Mouse (Mus musculus) activated CD4-positive, CD25-positive, alpha-beta regulatory T cell, adult 4 months (primary cell): Measurements from ENCODE around the gene Syne3. TPM values are rescaled to one million over a fixed set of nuclear protein-coding genes. Genes with fewer than 3 reads are reported as not detected.

Experiments used
- ATAC-seq: one replicate; pipeline ENCODE4 v1.8.0; 2017
- polyA plus RNA-seq, 2 experiments: library from polyadenylated mRNA; unstranded; fragments of 100-300 nt; shearing (Covaris generic); gene quantifications; one replicate each; pipeline ENCODE4 v1.2.1; 2017

The Syne3 gene
- polyA plus RNA-seq = 1 to 10 TPM; 4.1 to 5.4 TPM

DNA sequence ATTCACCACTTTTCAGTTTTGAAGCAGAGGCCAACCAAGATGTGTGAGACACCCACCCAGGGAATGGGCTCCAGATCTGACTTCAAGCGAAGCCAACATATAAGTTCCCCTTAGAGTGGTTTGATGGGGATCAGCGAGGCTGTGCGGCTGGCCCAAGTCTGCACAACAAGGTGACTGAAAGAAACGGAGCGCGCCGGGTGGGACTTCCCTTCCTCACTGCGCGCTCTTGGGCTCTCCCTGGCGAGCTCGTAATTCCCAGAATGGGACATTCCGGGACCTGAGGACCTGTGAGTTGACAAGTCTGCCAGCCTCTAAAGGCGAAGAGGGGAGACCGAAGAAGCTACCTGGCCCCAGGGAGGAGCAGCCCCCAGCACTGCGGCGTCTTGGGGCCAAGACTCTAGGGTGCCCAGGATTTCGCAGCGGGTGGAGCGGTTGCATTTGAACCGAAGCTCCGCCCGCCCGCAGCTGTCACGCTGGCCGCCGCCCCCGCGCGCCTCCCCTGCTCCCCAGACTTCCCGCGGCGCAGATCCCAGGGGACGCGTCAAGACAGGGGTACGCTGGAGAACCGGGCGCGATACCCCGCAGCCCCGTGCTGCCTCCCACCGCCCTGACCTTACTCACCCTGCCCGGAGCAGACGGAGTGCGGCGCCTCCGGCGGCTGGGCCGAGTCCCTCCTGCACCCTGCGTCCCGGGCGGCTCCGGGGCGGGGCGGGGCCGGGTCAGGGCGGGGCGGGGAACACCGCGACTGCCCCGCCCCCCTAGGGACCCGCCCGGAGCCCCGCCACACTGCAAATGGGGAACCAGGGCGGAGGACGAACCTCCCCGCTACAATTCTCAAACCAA, at the start of gene Syne3:
Gene Syne3 (minus strand): TSS at position 440 of the 843 bp plus-strand sequence.
- ATAC-seq = peak; percentile 41

DNA sequence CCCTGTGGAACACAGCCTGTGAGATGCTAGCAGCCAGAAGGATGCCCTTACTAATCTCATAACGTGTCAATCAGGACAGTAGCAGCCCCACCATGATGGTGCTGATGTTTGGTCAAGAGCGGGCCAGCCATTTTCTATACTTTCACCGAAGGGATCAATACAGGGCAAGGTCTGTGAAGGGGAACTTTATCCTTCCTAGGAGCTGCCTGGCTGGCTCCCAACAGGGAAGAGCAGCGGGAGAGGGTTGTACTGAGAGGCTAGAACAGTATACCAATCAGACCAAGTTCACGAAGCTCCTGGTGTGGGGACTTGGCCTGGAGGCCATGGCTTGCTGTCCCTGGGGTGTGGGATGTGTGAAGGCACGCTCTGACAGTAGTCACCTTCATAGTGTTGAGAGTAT, 45.7 kb upstream of the Syne3 start:
- ATAC-seq = no peak

GRCm38 (mm10) chr12:105054041-105054440, 44.4 kb upstream of the Syne3 start:
- ATAC-seq = no peak

DNA sequence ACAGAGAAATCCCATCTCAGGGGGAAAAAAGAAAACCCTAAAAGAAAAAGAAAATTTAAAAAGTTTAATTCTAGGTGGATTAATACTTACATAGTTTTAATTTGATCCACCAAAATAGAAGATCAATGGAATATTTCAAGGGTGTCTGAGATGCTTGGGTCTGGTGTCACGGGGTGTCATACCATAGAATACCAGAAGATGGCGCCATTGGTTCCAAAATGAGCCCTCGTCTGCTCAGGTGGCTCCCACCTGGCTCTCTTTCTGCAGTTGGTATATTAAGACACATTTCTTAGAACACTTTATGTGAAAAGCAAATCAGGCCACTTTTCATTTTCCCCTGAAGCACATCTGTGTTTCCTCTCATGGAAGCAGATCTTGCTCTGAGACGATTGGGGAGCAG, 41.3 kb upstream of the Syne3 start:
- ATAC-seq = no peak

DNA sequence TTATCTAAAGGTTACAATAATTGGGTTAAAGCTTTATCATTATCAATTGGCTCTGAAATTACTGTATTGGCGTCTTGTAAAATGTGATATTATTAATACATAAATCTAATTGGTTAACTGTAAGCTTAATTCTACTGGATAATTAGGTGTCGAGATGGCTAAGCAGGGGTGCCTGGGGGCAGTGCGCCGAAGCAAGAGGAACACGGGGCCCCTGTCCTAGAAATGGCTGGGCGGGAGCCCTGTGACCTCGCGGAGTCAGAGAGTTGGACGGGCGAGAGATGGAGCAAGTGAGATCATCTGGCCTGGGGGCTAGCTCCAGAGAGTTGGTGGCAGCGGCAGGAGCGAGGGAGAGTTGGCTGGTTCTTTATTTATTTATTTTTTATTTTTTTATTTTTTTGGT, 40.2 kb upstream of the Syne3 start:
- no peak for ATAC-seq

GRCm38 (mm10) chr12:105048301-105048863, 38.8 kb upstream of the Syne3 start:
- ATAC-seq = no peak

- ATAC-seq = no peak
Measured at GRCm38 (mm10) chr12:105044775-105045174, 35.2 kb upstream of the Syne3 start.

- no peak for ATAC-seq
Measured at GRCm38 (mm10) chr12:105043081-105043480, 33.5 kb upstream of the Syne3 start.

DNA sequence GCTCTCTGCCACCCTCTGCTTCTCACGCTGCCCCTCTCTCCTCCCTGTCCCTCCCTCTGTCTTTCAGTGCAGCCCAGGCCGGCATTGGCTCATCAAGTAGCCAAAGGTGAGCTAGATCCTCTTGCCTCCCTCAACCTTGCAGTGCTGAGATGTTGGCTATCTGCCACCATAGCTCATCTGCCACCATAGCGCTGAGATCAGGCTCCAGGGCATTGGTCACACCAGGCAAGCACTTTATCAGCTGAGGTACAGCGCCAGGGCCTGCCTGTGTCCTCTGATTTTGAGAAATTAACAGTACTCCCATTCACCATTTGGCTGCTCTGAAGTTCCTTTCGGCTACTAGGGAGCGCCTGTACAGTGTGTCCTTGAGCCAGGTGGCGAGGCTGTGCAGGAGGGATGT, 31.3 kb upstream of the Syne3 start:
- no peak for ATAC-seq

DNA sequence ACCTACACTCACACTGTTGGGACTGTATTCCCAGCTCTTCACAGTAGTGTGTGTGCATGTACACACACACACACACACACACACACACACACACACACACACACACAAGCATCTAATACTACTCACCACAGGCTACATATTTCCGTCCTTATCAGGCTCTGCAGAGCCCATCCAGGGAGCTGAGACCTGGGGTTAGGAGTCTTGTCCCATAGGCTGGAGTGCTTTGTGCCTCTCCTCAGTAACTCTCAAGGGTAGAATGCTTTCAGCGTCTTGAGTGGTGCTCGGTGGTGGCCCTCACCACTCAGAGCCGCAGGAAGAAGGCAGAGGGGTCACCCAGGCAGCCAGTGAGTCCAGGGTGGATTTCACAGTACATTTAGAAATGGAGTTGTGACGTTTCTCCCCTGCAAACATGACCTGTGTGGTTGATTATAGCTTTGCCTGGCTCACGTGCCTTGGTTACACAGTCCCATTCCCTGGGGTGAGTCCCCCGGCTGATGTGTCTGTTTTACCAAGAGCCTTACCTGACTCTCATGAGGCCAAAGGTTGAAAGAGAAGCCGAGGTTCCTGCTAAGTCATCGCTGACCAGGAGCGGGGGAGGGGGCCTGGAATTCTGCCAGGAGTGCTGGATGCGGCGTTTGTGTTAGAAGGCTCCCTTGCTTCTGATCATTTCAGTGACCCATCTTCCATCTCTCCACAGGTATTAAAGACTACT, 30.1 kb upstream of the Syne3 start:
- ATAC-seq = no peak

GRCm38 (mm10) chr12:105038918-105039317, 29.3 kb upstream of the Syne3 start:
- no peak for ATAC-seq

DNA sequence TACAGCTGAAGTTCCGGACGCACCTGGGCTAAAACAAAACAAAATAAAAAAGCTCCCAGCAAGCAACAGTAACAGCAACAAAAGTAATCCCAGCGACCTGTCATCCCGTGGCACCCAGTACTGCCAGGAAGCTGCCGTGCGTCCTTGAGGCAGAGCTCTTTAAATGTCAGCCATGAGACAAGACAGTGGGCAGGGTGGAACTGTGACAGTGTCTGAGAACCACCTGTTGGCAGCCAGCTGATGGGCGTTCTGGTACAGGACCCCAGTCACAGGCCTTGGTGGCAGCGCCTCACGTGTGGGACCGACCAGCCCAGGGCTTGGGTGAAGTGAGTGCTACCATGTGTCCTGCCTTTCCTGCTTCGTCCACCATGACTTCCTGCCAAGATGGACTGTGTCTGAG, 28.6 kb upstream of the Syne3 start:
- ATAC-seq = no peak

- no peak for ATAC-seq
Measured at GRCm38 (mm10) chr12:105034130-105034769, 24.6 kb upstream of the Syne3 start.

DNA sequence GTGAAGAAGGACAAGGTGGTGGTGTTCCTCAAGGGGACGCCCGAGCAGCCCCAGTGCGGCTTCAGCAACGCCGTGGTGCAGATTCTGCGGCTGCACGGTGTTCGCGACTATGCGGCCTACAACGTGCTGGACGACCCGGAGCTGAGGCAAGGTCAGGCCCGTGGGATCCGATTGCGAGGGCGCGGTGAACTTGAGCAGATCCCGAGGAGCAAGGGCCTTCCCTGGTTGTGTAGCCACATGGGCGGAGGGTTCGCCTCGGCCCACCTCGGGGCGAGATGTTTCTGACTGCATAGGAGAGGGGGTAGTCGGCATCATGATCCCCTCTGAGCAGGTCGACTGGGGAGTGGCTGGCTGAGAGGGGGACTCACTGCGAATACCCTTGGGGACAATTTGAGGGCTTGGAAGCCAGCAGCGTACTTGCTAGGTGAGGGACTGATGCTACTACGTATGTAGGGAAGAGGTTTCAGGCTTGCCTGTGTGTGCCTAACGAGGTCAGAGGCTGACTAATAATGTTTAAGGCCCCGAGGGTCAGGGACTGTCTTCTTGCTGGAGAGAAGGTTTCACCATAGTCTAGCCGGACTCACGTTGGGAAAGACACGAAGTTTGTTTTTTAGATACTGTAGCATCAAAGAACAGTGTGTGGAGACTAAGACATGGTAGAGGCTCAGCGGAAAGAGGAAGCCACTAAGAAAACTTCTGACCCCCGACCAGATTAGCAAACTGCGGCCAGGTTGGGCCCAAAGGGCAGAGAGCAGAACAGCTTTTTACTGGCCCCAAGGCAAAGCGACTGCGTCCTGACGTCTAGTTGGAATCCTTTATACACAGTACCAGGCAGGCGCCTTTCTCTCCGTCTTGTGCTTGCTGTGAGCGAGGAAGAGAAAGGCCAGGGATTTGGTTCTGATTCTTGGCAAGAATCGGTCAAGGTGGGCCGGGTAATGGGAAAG, 23.5 kb upstream of the Syne3 start:
- ATAC-seq = peak; percentile 4

- ATAC-seq = peak; percentile 92
Measured at GRCm38 (mm10) chr12:105032147-105032831, 22.7 kb upstream of the Syne3 start, which contains the start of gene Glrx5. Gene Glrx5 (plus strand): TSS chr12:105032688.

GRCm38 (mm10) chr12:105031081-105032058, 21.8 kb upstream of the Syne3 start:
- no peak for ATAC-seq

GRCm38 (mm10) chr12:105029890-105030289, 20.3 kb upstream of the Syne3 start:
- no peak for ATAC-seq

DNA sequence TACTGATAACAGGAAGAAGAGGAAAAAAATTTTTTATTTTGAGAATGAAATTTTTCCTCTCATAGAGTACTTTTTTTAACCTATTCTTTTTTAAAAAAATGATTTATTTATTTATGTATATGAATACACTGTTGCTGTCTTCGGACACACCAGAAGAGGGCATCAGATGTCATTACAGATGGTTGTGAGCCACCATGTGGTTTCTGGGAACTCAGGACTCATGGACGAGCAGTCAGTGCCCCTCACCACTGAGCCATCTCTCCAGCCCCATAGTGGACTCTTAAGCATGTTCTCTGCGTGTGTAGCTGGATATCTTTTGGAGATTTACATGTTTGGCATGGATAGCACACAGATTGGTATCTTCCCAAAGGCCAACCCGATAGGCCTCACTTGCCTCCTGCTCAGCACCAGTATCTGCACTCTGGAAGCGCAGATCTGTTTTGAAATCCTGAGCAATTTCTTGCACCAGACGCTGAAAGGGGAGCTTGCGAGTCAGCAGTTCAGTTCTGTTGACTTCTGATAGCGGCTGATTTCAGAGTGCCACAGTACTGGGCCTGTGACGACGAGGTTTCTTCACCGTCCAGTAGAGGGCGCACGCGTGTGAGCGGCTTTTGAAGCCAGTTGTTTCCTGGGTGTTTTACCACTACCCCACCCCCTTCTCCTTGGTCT, 17.8 kb upstream of the Syne3 start:
- ATAC-seq = peak; percentile 12

DNA sequence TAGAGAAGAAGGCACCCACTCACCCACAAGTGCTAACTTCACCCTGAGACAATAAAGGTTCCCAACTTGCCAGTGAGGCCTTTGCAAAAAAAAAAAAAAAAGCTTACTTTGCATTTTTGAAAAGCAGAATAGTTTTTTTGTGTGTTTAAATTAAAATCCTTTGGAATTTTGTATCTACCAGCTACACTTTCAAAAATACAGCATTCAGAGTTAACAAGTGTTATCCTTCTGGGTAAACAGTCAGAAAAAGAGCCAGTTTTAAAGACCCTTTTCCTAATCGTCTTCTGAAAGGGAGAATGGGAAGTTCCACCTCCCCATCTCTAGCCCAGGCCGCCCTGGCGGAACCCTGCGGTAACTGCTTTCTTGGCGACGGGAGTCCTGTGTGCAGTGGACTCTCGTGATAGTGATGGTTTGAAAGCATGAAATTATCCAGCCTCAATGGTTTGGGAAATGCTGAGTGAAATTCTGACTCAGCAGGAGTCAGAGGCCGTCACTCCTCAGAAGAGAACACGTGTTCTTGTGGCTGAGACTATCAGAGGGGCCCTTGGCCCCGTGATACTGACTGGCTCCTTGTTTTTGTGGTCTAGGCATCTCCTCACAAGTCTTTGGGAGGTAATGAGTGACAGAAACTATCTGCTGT, 16.5 kb upstream of the Syne3 start:
- no peak for ATAC-seq
